Mouse (Mus musculus): ENCODE measurements around the gene Gmeb1.

DNA sequence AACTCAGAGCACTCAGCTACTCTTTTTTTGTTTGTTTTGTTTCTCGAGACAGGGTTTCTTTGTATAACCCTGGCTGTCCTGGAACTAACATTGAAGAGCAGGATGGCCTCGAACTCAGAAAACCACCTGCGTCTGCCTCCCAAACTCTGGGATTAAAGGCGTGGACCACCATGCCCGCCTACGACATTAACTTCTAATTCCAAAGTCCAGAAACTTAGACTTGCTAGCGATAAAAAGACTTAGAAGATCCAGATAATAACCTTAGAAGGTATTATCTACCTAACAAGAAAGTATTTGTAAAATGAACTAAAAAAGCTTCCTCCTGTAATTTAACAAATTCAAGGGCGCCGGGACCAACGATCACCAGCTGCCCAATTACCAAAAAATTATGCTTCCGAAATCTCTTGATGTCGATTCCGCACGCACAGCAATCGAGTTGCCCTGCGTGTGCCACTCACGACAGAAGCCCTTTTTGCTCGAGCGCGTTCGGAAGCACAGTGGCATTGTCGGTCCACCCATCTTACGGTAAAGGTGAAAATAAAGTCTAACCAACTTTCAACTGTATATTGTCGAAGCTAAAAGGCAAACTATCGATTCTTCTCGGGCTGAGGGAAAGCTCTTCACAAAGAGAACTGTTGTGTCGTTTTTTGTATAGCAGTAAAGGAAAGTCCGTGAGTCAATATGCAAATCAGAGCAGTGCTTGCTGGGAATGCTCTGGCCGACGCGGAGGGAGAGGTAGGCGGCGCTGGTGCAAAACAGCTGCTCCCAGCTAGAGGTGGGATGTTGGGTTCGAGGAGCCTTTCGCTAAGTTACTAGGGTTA, 8.5 kb upstream of the Gmeb1 start:
- TF ChIP-seq POLR2A (IDR thresholded peaks at IDR 0.05; ENCODE audit: low read depth, low read length) (peak; percentile 95), MAX (IDR thresholded peaks at IDR 0.05; ENCODE audit: low read length) (peak; percentile 66), KAT2A (IDR thresholded peaks at IDR 0.05; ENCODE audit: insufficient replicate concordance, low read length) (no peak), CTCF (conservative IDR thresholded peaks at IDR 0.05 in 1 of 2, IDR thresholded peaks at IDR 0.05 in 1 of 2; ENCODE audit: low read depth in 2 of 2, low read length in 2 of 2) (peak in 1 of 2 experiments; percentile 65; a peak in 2 of 4 replicates), USF1 (IDR thresholded peaks at IDR 0.05; ENCODE audit: low read depth, low read length) (no peak), UBTF (IDR thresholded peaks at IDR 0.05; ENCODE audit: low read depth, low read length) (no peak), USF2 (conservative IDR thresholded peaks at IDR 0.05; ENCODE audit: low read depth, low read length) (no peak; the same call in 1 of the 2 replicates), EP300 (IDR thresholded peaks at IDR 0.05; ENCODE audit: low read length) (0 out of 2 replicates have a peak, but pooled peaks have one; percentile 10), ZC3H11A (IDR thresholded peaks at IDR 0.05; ENCODE audit: low read depth, low read length) (no peak; the same call in 1 of the 2 replicates), IRF4 (IDR thresholded peaks at IDR 0.05; ENCODE audit: low read depth, low read length) (peak; percentile 66), ZNF384 (IDR thresholded peaks at IDR 0.05; ENCODE audit: low read depth, low read length) (peak; percentile 75), ETS1 (conservative IDR thresholded peaks at IDR 0.05; ENCODE audit: low read depth, low read length) (peak; percentile 98)

Data from CH12.LX (cell line).